Mouse (Mus musculus) stomach, postnatal 0 days (tissue): ENCODE measurements around the gene Islr. TPM values are rescaled to one million over a fixed set of nuclear protein-coding genes. Genes with fewer than 3 reads are reported as not detected.

ENCODE experiments used
- ATAC-seq: fragments of 200-750 bp; cut with Nextera tagmentation; 2 replicates; pipeline ENCODE4 v1.8.0; 2017; ENCODE audit not compliant: low FRiP score, low TSS enrichment
- DNase-seq: peaks from one replicate; pipeline ENCODE4 v3.0.0-alpha.2; 2016; ENCODE audit warnings: low spot score
- H3K27ac ChIP-seq: fragments of 300-500 bp; sonication (generic); replicated peaks from 2 replicates; pipeline ENCODE4 v1.5.1; 2014; ENCODE audit warnings: mild to moderate bottlenecking, control low read depth
- H3K27me3 ChIP-seq: fragments of 300-500 bp; sonication (generic); 2 replicates; pipeline ENCODE4 v1.6.1; 2014; ENCODE audit warnings: low read length; ENCODE audit not compliant: control insufficient read depth, insufficient read depth
- H3K36me3 ChIP-seq: fragments of 300-500 bp; sonication (generic); 2 replicates; pipeline ENCODE4 v1.6.1; 2014; ENCODE audit warnings: low read length, mixed read lengths; ENCODE audit not compliant: control insufficient read depth, insufficient read depth
- H3K4me1 ChIP-seq: fragments of 300-500 bp; sonication (generic); replicated peaks from 2 replicates; pipeline ENCODE4 v1.6.1; 2014; ENCODE audit warnings: antibody characterized with exemption; ENCODE audit not compliant: control insufficient read depth, insufficient read depth
- H3K4me2 ChIP-seq: fragments of 300-500 bp; sonication (generic); replicated peaks from 2 replicates; pipeline ENCODE4 v1.6.1; 2014; ENCODE audit warnings: low read depth, mild to moderate bottlenecking, control low read depth, moderate library complexity
- H3K4me3 ChIP-seq: fragments of 300-500 bp; sonication (generic); 2 replicates; pipeline ENCODE4 v1.5.1; 2014; ENCODE audit warnings: low read depth, low read length, control low read depth
- H3K9ac ChIP-seq: fragments of 300-500 bp; sonication (generic); 2 replicates; pipeline ENCODE4 v1.6.1; 2014; ENCODE audit warnings: mild to moderate bottlenecking, low read length, control low read depth, mixed read lengths
- H3K9me3 ChIP-seq: fragments of 300-500 bp; sonication (generic); 2 replicates; pipeline ENCODE4 v1.6.1; 2016; ENCODE audit warnings: low read length; ENCODE audit not compliant: control insufficient read depth
- CTCF ChIP-seq: IDR thresholded peaks from 2 replicates; pipeline ENCODE4 v1.5.1; 2016; ENCODE audit warnings: antibody characterized with exemption, low read depth, mild to moderate bottlenecking, moderate library complexity
- EP300 ChIP-seq: optimal IDR thresholded peaks from 2 replicates; pipeline ENCODE3; 2016; ENCODE audit warnings: antibody characterized with exemption
- WGBS: fragments of 180-500 bp; shearing (Covaris S2); extraction: QIAGEN DNeasy Blood & Tissue Kit; methylation state at CpG from one replicate; pipeline ENCODE4 v1.1.7; 2014; 5-methylcytosine and 5-hydroxymethylcytosine counted together
- polyA plus RNA-seq: library from polyadenylated mRNA; unstranded; fragments of >200 nt; fragmentation: Nextera tagmentation; extraction: Ambion mirVana; gene quantifications from 2 replicates; pipeline ENCODE4 v1.2.1, GENCODE M21; 2015

Gene Islr
- polyA plus RNA-seq, 1 experiment from 2014 or later: 46.5 TPM

GRCm38 (mm10) chr9:58242696-58243095 lies 38.6 kb upstream of the Islr start:
- Histone ChIP-seq H3K27me3 (no peaks in the 10 kb centered on the region), H3K4me1 (peaks cover 7% of the 10 kb centered on the region; the same call in 1 of the 2 replicates), H3K4me3 (no peak overlapping the region), H3K9ac (no peak overlapping the region), H3K27ac (peak overlapping the region; percentile 18; the same call in 1 of the 2 replicates), H3K4me2 (no peak overlapping the region), H3K36me3 (0 out of 2 replicates have a peak, but pooled peaks cover 2% of the 10 kb centered on the region), H3K9me3 (no peaks in the 10 kb centered on the region)
- no peak for ATAC-seq
- no peak for DNase-seq
- WGBS: 67% methylated on average over 5 of the region's 5 CpGs
- TF ChIP-seq EP300 (no peak), CTCF (no peak)

- H3K27ac ChIP-seq: peak overlapping the region; percentile 56
- H3K27me3 ChIP-seq: no peaks in the 10 kb centered on the region
- H3K4me2 ChIP-seq: no peak overlapping the region
- H3K9ac ChIP-seq: no peak overlapping the region
- H3K4me3 ChIP-seq: no peak overlapping the region
- DNase-seq (peak; percentile 84), ATAC-seq (peak; percentile 83)
- TF ChIP-seq CTCF (no peak), EP300 (no peak)
- H3K36me3 ChIP-seq: 0 out of 2 replicates have a peak, but pooled peaks cover 2% of the 10 kb centered on the region
- 0 out of 2 replicates have a peak, but pooled peaks cover 2% of the 10 kb centered on the region for H3K4me1 ChIP-seq
- WGBS: 38% methylated on average over 9 of the region's 9 CpGs
- H3K9me3 ChIP-seq: no peaks in the 10 kb centered on the region
Measured at GRCm38 (mm10) chr9:58241780-58242485, 37.8 kb upstream of the Islr start.

GRCm38 (mm10) chr9:58234502-58235015 lies 30.5 kb upstream of the Islr start:
- H3K9me3 ChIP-seq: no peaks in the 10 kb centered on the region
- no peak overlapping the region for H3K4me3 ChIP-seq
- TF ChIP-seq EP300: no peak
- TF ChIP-seq CTCF: no peak
- H3K27me3 ChIP-seq: no peaks in the 10 kb centered on the region
- no peak overlapping the region for H3K4me2 ChIP-seq
- H3K4me1 ChIP-seq: no peaks in the 10 kb centered on the region
- DNase-seq (no peak), ATAC-seq (no peak)
- peaks cover 19% of the 10 kb centered on the region for H3K36me3 ChIP-seq
- WGBS: 97% methylated on average over 28 of the region's 28 CpGs
- no peak overlapping the region for H3K9ac ChIP-seq
- no peak overlapping the region for H3K27ac ChIP-seq

GRCm38 (mm10) chr9:58232374-58232773 lies 28.3 kb upstream of the Islr start:
- no peak overlapping the region for H3K27ac ChIP-seq
- H3K27me3 ChIP-seq: no peaks in the 10 kb centered on the region
- no peak overlapping the region for H3K4me3 ChIP-seq
- no peak overlapping the region for H3K4me2 ChIP-seq
- peaks cover 33% of the 10 kb centered on the region for H3K36me3 ChIP-seq
- H3K4me1 ChIP-seq: no peaks in the 10 kb centered on the region
- DNase-seq (no peak), ATAC-seq (no peak)
- TF ChIP-seq EP300 (no peak), CTCF (no peak)
- no peak overlapping the region for H3K9ac ChIP-seq
- 68% methylated on average over 5 of the region's 5 CpGs for WGBS
- H3K9me3 ChIP-seq: no peaks in the 10 kb centered on the region

GRCm38 (mm10) chr9:58231746-58232145 lies 27.6 kb upstream of the Islr start:
- Histone ChIP-seq H3K4me2 (no peak overlapping the region), H3K36me3 (peaks cover 36% of the 10 kb centered on the region), H3K4me1 (no peaks in the 10 kb centered on the region), H3K27ac (no peak overlapping the region), H3K9ac (no peak overlapping the region), H3K4me3 (no peak overlapping the region), H3K27me3 (no peaks in the 10 kb centered on the region), H3K9me3 (no peaks in the 10 kb centered on the region)
- ATAC-seq (no peak), DNase-seq (no peak)
- WGBS: 72% methylated on average over 6 of the region's 6 CpGs
- TF ChIP-seq EP300 (no peak), CTCF (no peak)
